Mouse (Mus musculus): Measurements from ENCODE around the gene Bcl2l11. TPM values are rescaled to one million over a fixed set of nuclear protein-coding genes. Genes with fewer than 3 reads are reported as not detected.

The Bcl2l11 gene
- polyA plus RNA-seq, 1 experiment from 2014 or later = 20.2 TPM

DNA sequence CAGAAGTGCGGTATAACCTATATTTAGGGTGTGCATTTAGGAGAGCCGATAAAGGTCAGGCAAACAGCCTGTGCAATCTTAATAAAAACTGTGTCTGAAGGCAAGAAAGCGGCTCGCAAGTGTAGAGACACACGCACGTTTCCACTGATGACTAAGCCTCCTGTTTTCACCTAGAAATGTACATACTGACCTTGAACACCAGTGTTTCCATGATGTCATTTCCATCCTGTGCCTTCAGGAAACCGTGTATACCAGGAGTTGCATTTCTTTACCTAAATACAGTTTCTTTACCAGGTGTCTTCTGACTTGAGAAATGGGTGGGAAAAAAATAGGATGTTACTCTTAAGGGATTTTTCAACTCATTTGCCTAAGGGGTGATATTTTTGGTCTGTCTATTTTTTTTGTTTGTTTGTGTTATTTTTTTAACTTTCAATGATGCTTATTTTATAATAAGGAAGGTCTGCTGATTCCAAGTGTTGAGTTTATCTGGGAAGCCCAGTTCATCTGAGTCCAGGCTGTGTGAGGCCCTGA is 38.8 kb upstream of the Bcl2l11 start:
- Histone ChIP-seq H3K27ac (replicated peaks; ENCODE audit: low read depth, low read length) (no peak overlapping the region), H3K9ac (replicated peaks; ENCODE audit: low read length) (no peak overlapping the region), H3K27me3 (ENCODE audit: control insufficient read depth, insufficient read depth, low read length) (no peaks in the 10 kb centered on the region), H3K9me3 (replicated peaks; ENCODE audit: control insufficient read depth, low read length) (no peaks in the 10 kb centered on the region), H3K4me1 (ENCODE audit: control insufficient read depth, insufficient read depth, low read length) (no peaks in the 10 kb centered on the region; the same call in 1 of the 2 replicates), H3K4me3 (ENCODE audit: low read depth, low read length) (no peak overlapping the region), H3K36me3 (replicated peaks; ENCODE audit: control insufficient read depth, insufficient read depth, low read depth, low read length) (no peaks in the 10 kb centered on the region), H3K4me2 (ENCODE audit: low read depth, low read length) (no peak overlapping the region)
- DNase-seq (ENCODE audit: low spot score) = no peak
- ATAC-seq (replicated peaks; ENCODE audit: insufficient number of reproducible peaks, low FRiP score, low TSS enrichment, low read depth) = no peak
- WGBS = 87% methylated on average over 7 of the region's 7 CpGs

DNA sequence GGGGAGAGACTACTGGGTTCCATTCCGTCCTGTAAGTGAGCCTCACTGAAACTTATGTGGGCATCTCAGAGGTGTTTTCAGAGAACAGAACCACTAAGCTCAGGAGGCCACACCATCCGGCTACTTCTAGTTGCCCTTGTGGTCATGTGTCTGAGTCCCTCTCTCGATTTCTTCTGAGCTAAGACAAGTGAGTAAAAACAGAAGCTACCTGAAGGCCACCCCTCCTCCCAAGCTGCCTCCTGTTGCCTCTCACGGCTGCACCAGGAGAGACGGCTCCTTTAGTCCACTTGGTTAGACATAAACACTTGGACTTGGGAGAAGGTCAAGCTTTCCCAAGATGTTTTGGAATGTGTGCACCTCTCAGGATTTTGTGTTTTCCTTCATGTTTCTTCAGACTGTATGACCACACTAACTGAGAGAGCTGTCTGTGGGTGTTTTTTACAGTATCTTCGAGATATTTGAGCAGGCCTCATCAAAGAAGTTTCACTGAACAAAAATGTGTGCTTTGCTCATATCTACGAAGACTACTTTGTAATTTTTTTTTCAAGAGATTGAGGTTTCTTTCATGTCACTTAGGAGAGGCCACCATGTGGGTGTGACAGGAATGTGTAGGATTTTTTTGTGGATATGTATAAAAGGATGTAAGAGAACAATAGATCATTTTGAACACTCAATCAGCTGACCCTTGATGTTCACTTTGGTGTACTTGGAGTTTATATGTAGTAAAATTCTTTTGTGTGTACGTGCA is 37.9 kb upstream of the Bcl2l11 start:
- ATAC-seq (replicated peaks; ENCODE audit: insufficient number of reproducible peaks, low FRiP score, low TSS enrichment, low read depth) (no peak), DNase-seq (ENCODE audit: low spot score) (no peak)
- H3K4me1 ChIP-seq (ENCODE audit: control insufficient read depth, insufficient read depth, low read length) = no peaks in the 10 kb centered on the region; the same call in 1 of the 2 replicates
- no peak overlapping the region for H3K27ac ChIP-seq (replicated peaks; ENCODE audit: low read depth, low read length)
- H3K4me3 ChIP-seq (ENCODE audit: low read depth, low read length) = no peak overlapping the region
- H3K27me3 ChIP-seq (ENCODE audit: control insufficient read depth, insufficient read depth, low read length) = no peaks in the 10 kb centered on the region
- WGBS = 86% methylated on average over 8 of the region's 8 CpGs
- H3K36me3 ChIP-seq (replicated peaks; ENCODE audit: control insufficient read depth, insufficient read depth, low read depth, low read length) = no peaks in the 10 kb centered on the region
- no peak overlapping the region for H3K9ac ChIP-seq (replicated peaks; ENCODE audit: low read length)
- no peaks in the 10 kb centered on the region for H3K9me3 ChIP-seq (replicated peaks; ENCODE audit: control insufficient read depth, low read length)
- H3K4me2 ChIP-seq (ENCODE audit: low read depth, low read length) = no peak overlapping the region

GRCm38 (mm10) chr2:128090283-128090885 is 35.5 kb upstream of the Bcl2l11 start:
- 84% methylated on average over 6 of the region's 6 CpGs for WGBS
- H3K4me3 ChIP-seq (ENCODE audit: low read depth, low read length) = no peak overlapping the region
- no peaks in the 10 kb centered on the region for H3K4me1 ChIP-seq (ENCODE audit: control insufficient read depth, insufficient read depth, low read length)

GRCm38 (mm10) chr2:128091431-128092369 is 34.1 kb upstream of the Bcl2l11 start:
- Histone ChIP-seq H3K27ac (replicated peaks; ENCODE audit: low read depth, low read length) (no peak overlapping the region), H3K4me2 (ENCODE audit: low read depth, low read length) (no peak overlapping the region), H3K4me3 (ENCODE audit: low read depth, low read length) (no peak overlapping the region), H3K36me3 (replicated peaks; ENCODE audit: control insufficient read depth, insufficient read depth, low read depth, low read length) (no peaks in the 10 kb centered on the region), H3K9ac (replicated peaks; ENCODE audit: low read length) (no peak overlapping the region), H3K9me3 (replicated peaks; ENCODE audit: control insufficient read depth, low read length) (no peaks in the 10 kb centered on the region), H3K27me3 (ENCODE audit: control insufficient read depth, insufficient read depth, low read length) (no peaks in the 10 kb centered on the region), H3K4me1 (ENCODE audit: control insufficient read depth, insufficient read depth, low read length) (no peaks in the 10 kb centered on the region)
- 63% methylated on average over 11 of the region's 11 CpGs for WGBS
- peak; percentile 79 for ATAC-seq (replicated peaks; ENCODE audit: insufficient number of reproducible peaks, low FRiP score, low TSS enrichment, low read depth)
- DNase-seq (ENCODE audit: low spot score) = peak; percentile 33

More at GRCm38 (mm10) chr2:128090283-128090885, 35.5 kb upstream of the Bcl2l11 start:
- ATAC-seq (replicated peaks; ENCODE audit: insufficient number of reproducible peaks, low FRiP score, low TSS enrichment, low read depth) (no peak), DNase-seq (ENCODE audit: low spot score) (no peak)
- no peaks in the 10 kb centered on the region for H3K27me3 ChIP-seq (ENCODE audit: control insufficient read depth, insufficient read depth, low read length)
- no peaks in the 10 kb centered on the region for H3K36me3 ChIP-seq (replicated peaks; ENCODE audit: control insufficient read depth, insufficient read depth, low read depth, low read length)
- no peaks in the 10 kb centered on the region for H3K9me3 ChIP-seq (replicated peaks; ENCODE audit: control insufficient read depth, low read length)
- H3K27ac ChIP-seq (replicated peaks; ENCODE audit: low read depth, low read length) = no peak overlapping the region
- no peak overlapping the region for H3K9ac ChIP-seq (replicated peaks; ENCODE audit: low read length)
- H3K4me2 ChIP-seq (ENCODE audit: low read depth, low read length) = no peak overlapping the region

- no peak overlapping the region for H3K4me2 ChIP-seq (ENCODE audit: low read depth, low read length)
- H3K27ac ChIP-seq (replicated peaks; ENCODE audit: low read depth, low read length) = no peak overlapping the region
- H3K27me3 ChIP-seq (ENCODE audit: control insufficient read depth, insufficient read depth, low read length) = no peaks in the 10 kb centered on the region
- H3K36me3 ChIP-seq (replicated peaks; ENCODE audit: control insufficient read depth, insufficient read depth, low read depth, low read length) = no peaks in the 10 kb centered on the region
- H3K4me3 ChIP-seq (ENCODE audit: low read depth, low read length) = no peak overlapping the region
- 83% methylated on average over 2 of the region's 2 CpGs for WGBS
- DNase-seq (ENCODE audit: low spot score) (no peak), ATAC-seq (replicated peaks; ENCODE audit: insufficient number of reproducible peaks, low FRiP score, low TSS enrichment, low read depth) (no peak)
- no peak overlapping the region for H3K9ac ChIP-seq (replicated peaks; ENCODE audit: low read length)
- H3K4me1 ChIP-seq (ENCODE audit: control insufficient read depth, insufficient read depth, low read length) = no peaks in the 10 kb centered on the region
- no peaks in the 10 kb centered on the region for H3K9me3 ChIP-seq (replicated peaks; ENCODE audit: control insufficient read depth, low read length)
Observed at GRCm38 (mm10) chr2:128092451-128092850, 33.4 kb upstream of the Bcl2l11 start.

GRCm38 (mm10) chr2:128094196-128094595 is 31.6 kb upstream of the Bcl2l11 start:
- no peak overlapping the region for H3K4me3 ChIP-seq (ENCODE audit: low read depth, low read length)
- WGBS = 78% methylated on average over 5 of the region's 5 CpGs
- H3K9me3 ChIP-seq (replicated peaks; ENCODE audit: control insufficient read depth, low read length) = no peaks in the 10 kb centered on the region
- H3K9ac ChIP-seq (replicated peaks; ENCODE audit: low read length) = no peak overlapping the region
- DNase-seq (ENCODE audit: low spot score) (no peak), ATAC-seq (replicated peaks; ENCODE audit: insufficient number of reproducible peaks, low FRiP score, low TSS enrichment, low read depth) (no peak)
- H3K4me2 ChIP-seq (ENCODE audit: low read depth, low read length) = no peak overlapping the region
- H3K27me3 ChIP-seq (ENCODE audit: control insufficient read depth, insufficient read depth, low read length) = no peaks in the 10 kb centered on the region
- no peaks in the 10 kb centered on the region for H3K4me1 ChIP-seq (ENCODE audit: control insufficient read depth, insufficient read depth, low read length)
- H3K27ac ChIP-seq (replicated peaks; ENCODE audit: low read depth, low read length) = no peak overlapping the region
- H3K36me3 ChIP-seq (replicated peaks; ENCODE audit: control insufficient read depth, insufficient read depth, low read depth, low read length) = no peaks in the 10 kb centered on the region

GRCm38 (mm10) chr2:128094602-128095001 is 31.2 kb upstream of the Bcl2l11 start:
- H3K4me2 ChIP-seq (ENCODE audit: low read depth, low read length) = no peak overlapping the region
- H3K4me3 ChIP-seq (ENCODE audit: low read depth, low read length) = no peak overlapping the region
- H3K27ac ChIP-seq (replicated peaks; ENCODE audit: low read depth, low read length) = no peak overlapping the region
- no peak overlapping the region for H3K9ac ChIP-seq (replicated peaks; ENCODE audit: low read length)
- no peaks in the 10 kb centered on the region for H3K9me3 ChIP-seq (replicated peaks; ENCODE audit: control insufficient read depth, low read length)
- no peaks in the 10 kb centered on the region for H3K27me3 ChIP-seq (ENCODE audit: control insufficient read depth, insufficient read depth, low read length)
- no peak for DNase-seq (ENCODE audit: low spot score)
- 68% methylated on average over 2 of the region's 2 CpGs for WGBS
- ATAC-seq (replicated peaks; ENCODE audit: insufficient number of reproducible peaks, low FRiP score, low TSS enrichment, low read depth) = no peak
- no peaks in the 10 kb centered on the region for H3K36me3 ChIP-seq (replicated peaks; ENCODE audit: control insufficient read depth, insufficient read depth, low read depth, low read length)
- H3K4me1 ChIP-seq (ENCODE audit: control insufficient read depth, insufficient read depth, low read length) = no peaks in the 10 kb centered on the region

Measured in embryonic facial prominence, embryonic 11.5 days (tissue).